Mouse (Mus musculus): ENCODE measurements around the gene Zfp503. TPM values are rescaled to one million over a fixed set of nuclear protein-coding genes. Genes with fewer than 3 reads are reported as not detected.

The Zfp503 gene
- 0.55 TPM for polyA plus RNA-seq (2014; fragmentation: Illumina TruSeq; extraction: RNeasy Lipid Tissue Mini Kit (QIAGEN cat#74804); ENCODE audit: low read depth, low replicate concordance)

GRCm38 (mm10) chr14:21989291-21989913, at the start of gene Zfp503:
Zfp503 (minus strand) TSS chr14:21989601.

GRCm38 (mm10) chr14:22019252-22019948, 30.0 kb upstream of the Zfp503 start, which contains the start of gene Lrmda:
Lrmda (plus strand) TSS chr14:22019712.

Other genes with a start within 250 kb of the Zfp503 start
- 124 TPM for gene Samd8, start 239.1 kb downstream of the Zfp503 start, polyA plus RNA-seq (2014; fragmentation: Illumina TruSeq; extraction: RNeasy Lipid Tissue Mini Kit (QIAGEN cat#74804); ENCODE audit: low read depth, low replicate concordance)
- gene Dusp13, start 238.4 kb downstream of the Zfp503 start, polyA plus RNA-seq (2014; fragmentation: Illumina TruSeq; extraction: RNeasy Lipid Tissue Mini Kit (QIAGEN cat#74804); ENCODE audit: low read depth, low replicate concordance) = 18.7 TPM
- gene Vdac2, start 164.4 kb downstream of the Zfp503 start, polyA plus RNA-seq (2014; fragmentation: Illumina TruSeq; extraction: RNeasy Lipid Tissue Mini Kit (QIAGEN cat#74804); ENCODE audit: low read depth, low replicate concordance) = 687 TPM
- 0.29 TPM for gene Comtd1, start 140.6 kb downstream of the Zfp503 start, polyA plus RNA-seq (2014; fragmentation: Illumina TruSeq; extraction: RNeasy Lipid Tissue Mini Kit (QIAGEN cat#74804); ENCODE audit: low read depth, low replicate concordance)
- 3.0 TPM for gene Lrmda, start 30.1 kb upstream of the Zfp503 start, polyA plus RNA-seq (2014; fragmentation: Illumina TruSeq; extraction: RNeasy Lipid Tissue Mini Kit (QIAGEN cat#74804); ENCODE audit: low read depth, low replicate concordance)

Measured in testis, adult 10 weeks (tissue).